Mouse (Mus musculus) forebrain, embryonic 14.5 days (tissue): ENCODE measurements around the gene Avp. TPM values are rescaled to one million over a fixed set of nuclear protein-coding genes. Genes with fewer than 3 reads are reported as not detected.

Experiments used
- ATAC-seq: fragments of 200-750 bp; cut with Nextera tagmentation; 2 replicates; pipeline ENCODE4 v1.8.0; 2017; ENCODE audit warnings: mild to moderate bottlenecking, moderate library complexity
- DNase-seq: peaks from one replicate; pipeline ENCODE4 v3.0.0-alpha.2; 2015; ENCODE audit warnings: low spot score
- H3K27ac ChIP-seq: fragments of 300-500 bp; sonication (generic); 2 replicates; pipeline ENCODE4 v1.5.1; 2014; ENCODE audit warnings: low read depth, mild to moderate bottlenecking, control low read depth, low read length, moderate library complexity
- H3K27me3 ChIP-seq: fragments of 300-500 bp; sonication (generic); replicated peaks from 2 replicates; pipeline ENCODE4 v1.6.1; 2014; ENCODE audit warnings: low read length, control low read depth, mixed read lengths; ENCODE audit not compliant: control insufficient read depth, insufficient read depth
- H3K36me3 ChIP-seq: fragments of 300-500 bp; sonication (generic); 2 replicates; pipeline ENCODE4 v1.6.1; 2014; ENCODE audit warnings: low read length, control low read depth; ENCODE audit not compliant: control insufficient read depth, insufficient read depth
- H3K4me1 ChIP-seq: fragments of 300-500 bp; sonication (generic); 2 replicates; pipeline ENCODE4 v1.6.1; 2014; ENCODE audit warnings: antibody characterized with exemption, low read length, control low read depth; ENCODE audit not compliant: control insufficient read depth, insufficient read depth
- H3K4me2 ChIP-seq: fragments of 300-500 bp; sonication (generic); 2 replicates; pipeline ENCODE4 v1.6.1; 2014; ENCODE audit warnings: mild to moderate bottlenecking, control low read depth, low read length
- H3K4me3 ChIP-seq: fragments of 300-500 bp; sonication (generic); 2 replicates; pipeline ENCODE4 v1.5.1; 2014; ENCODE audit warnings: low read depth, low read length, control low read depth
- H3K9ac ChIP-seq: fragments of 300-500 bp; sonication (generic); 2 replicates; pipeline ENCODE4 v1.6.1; 2014; ENCODE audit warnings: mild to moderate bottlenecking, low read length, control low read depth, moderate library complexity
- H3K9me3 ChIP-seq: fragments of 300-500 bp; sonication (generic); replicated peaks from 2 replicates; pipeline ENCODE4 v1.6.1; 2016; ENCODE audit warnings: low read length, control low read depth, mixed read lengths; ENCODE audit not compliant: control insufficient read depth
- WGBS: fragments of 180-500 bp; shearing (Covaris S2); extraction: QIAGEN DNeasy Blood & Tissue Kit; methylation state at CpG from one replicate; pipeline ENCODE4 v1.1.7; 2014; 5-methylcytosine and 5-hydroxymethylcytosine counted together
- polyA plus RNA-seq: library from polyadenylated mRNA; unstranded; fragments of >200 nt; fragmentation: Nextera tagmentation; extraction: Ambion mirVana; gene quantifications from 2 replicates; pipeline ENCODE4 v1.2.1, GENCODE M21; 2014

Avp gene
- polyA plus RNA-seq, 1 experiment from 2014 or later, result 17.7 TPM

DNA sequence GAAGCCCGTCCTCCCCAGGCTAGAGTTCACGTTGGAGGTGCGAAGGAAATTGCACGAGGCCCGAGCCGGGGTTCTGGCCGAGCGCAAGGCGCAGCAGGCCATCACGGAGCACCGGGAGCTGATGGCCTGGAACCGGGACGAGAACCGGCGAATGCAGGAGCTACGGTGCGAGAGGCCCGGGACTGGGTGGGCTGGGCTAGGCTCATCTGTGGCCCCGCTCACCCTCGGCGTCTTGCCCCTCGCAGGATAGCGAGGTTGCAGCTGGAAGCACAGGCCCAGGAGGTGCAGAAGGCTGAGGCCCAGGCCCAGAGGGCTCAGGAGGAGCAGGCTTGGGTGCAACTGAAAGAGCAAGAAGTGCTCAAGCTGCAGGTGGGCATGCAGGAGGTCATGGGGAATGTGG lies 18.3 kb downstream of the Avp start:
- Histone ChIP-seq H3K27ac (no peak overlapping the region; the same call in 1 of the 2 replicates), H3K9me3 (no peaks in the 10 kb centered on the region), H3K4me2 (peak overlapping the region; percentile 83), H3K27me3 (no peaks in the 10 kb centered on the region), H3K4me3 (peak overlapping the region; percentile 91), H3K36me3 (peaks cover 22% of the 10 kb centered on the region), H3K4me1 (peaks cover 11% of the 10 kb centered on the region), H3K9ac (peak overlapping the region; percentile 90)
- DNase-seq (no peak), ATAC-seq (peak; percentile 24)
- WGBS, result under 1% methylated on average over 23 of the region's 23 CpGs

DNA sequence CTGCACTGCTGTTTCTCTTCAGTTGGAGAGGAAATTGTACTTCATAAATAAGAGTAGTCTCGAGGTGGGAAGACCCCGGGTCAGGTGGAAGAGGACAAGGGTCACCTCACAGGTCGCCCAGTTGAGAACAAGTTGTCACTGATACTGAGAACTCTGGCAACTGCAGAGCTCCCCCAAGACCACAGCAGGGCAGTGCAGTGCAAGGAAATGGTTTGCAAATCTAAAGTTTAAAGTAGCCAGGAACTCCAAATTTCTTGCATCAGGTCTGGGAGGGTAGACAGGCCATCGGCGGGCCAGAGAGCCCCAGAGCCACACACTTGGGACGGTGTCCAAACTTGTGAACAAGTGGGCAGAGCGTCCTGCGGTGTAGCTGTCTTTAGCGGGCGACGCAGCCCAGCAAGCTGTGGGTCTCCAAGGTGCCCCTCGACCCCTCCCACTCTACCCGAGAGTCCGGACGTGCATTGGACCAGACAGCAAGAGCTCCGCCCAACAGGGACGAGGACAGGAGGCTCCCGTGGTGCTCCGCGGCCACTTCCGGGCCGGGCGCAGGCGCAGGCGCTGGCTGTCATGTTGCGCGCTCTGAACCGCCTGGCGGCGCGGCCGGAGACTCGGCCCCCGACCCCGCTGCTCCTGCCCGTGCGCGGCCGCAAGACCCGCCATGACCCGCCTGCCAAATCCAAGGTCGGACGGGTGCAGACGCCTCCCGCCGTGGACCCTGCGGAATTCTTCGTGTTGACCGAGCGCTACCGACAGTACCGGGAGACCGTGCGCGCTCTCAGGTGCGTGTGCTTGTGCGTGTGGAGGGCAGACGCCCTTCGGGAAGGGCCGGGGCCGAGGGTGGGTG lies 18.9 kb downstream of the Avp start, which contains the start of gene Mrps26:
TSS of gene Mrps26 (plus strand) at position 531 of the 844 bp plus-strand sequence.
- peak; percentile 97 for DNase-seq
- peaks cover 11% of the 10 kb centered on the region for H3K4me1 ChIP-seq
- peak within 1 kb of the TSS; percentile 90 for H3K9ac ChIP-seq
- peak; percentile 100 for ATAC-seq
- no peaks in the 10 kb centered on the region for H3K9me3 ChIP-seq
- peak within 1 kb of the TSS; percentile 83 for H3K4me2 ChIP-seq
- no peaks in the 10 kb centered on the region for H3K27me3 ChIP-seq
- peaks cover 24% of the 10 kb centered on the region for H3K36me3 ChIP-seq
- under 1% methylated on average over 61 of the region's 61 CpGs for WGBS
- H3K4me3 ChIP-seq, result peak within 1 kb of the TSS; percentile 91
- no peak within 1 kb of the TSS; the same call in 1 of the 2 replicates for H3K27ac ChIP-seq

GRCm38 (mm10) chr2:130558015-130558414 lies 24.3 kb downstream of the Avp start:
- Histone ChIP-seq H3K36me3 (peaks cover 41% of the 10 kb centered on the region), H3K9me3 (no peaks in the 10 kb centered on the region)

GRCm38 (mm10) chr2:130557462-130557861 lies 24.9 kb downstream of the Avp start:
- ATAC-seq (no peak), DNase-seq (no peak)
- no peak overlapping the region for H3K27ac ChIP-seq
- no peaks in the 10 kb centered on the region for H3K27me3 ChIP-seq
- no peak overlapping the region for H3K9ac ChIP-seq
- H3K36me3 ChIP-seq, result peaks cover 46% of the 10 kb centered on the region
- no peak overlapping the region for H3K4me3 ChIP-seq
- H3K9me3 ChIP-seq, result no peaks in the 10 kb centered on the region
- 94% methylated on average over 2 of the region's 2 CpGs for WGBS
- H3K4me1 ChIP-seq, result no peaks in the 10 kb centered on the region
- no peak overlapping the region for H3K4me2 ChIP-seq

More at GRCm38 (mm10) chr2:130558015-130558414, 24.3 kb downstream of the Avp start:
- no peak overlapping the region for H3K4me3 ChIP-seq
- H3K4me1 ChIP-seq, result peaks cover 2% of the 10 kb centered on the region; the same call in 1 of the 2 replicates
- no peak overlapping the region for H3K9ac ChIP-seq
- DNase-seq, result no peak
- no peak for ATAC-seq
- H3K27ac ChIP-seq, result no peak overlapping the region
- no peaks in the 10 kb centered on the region for H3K27me3 ChIP-seq
- 75% methylated on average over 2 of the region's 2 CpGs for whole genome bisulfite sequencing
- H3K4me2 ChIP-seq, result no peak overlapping the region

GRCm38 (mm10) chr2:130556292-130556691 lies 26.1 kb downstream of the Avp start:
- ATAC-seq, result no peak

DNA sequence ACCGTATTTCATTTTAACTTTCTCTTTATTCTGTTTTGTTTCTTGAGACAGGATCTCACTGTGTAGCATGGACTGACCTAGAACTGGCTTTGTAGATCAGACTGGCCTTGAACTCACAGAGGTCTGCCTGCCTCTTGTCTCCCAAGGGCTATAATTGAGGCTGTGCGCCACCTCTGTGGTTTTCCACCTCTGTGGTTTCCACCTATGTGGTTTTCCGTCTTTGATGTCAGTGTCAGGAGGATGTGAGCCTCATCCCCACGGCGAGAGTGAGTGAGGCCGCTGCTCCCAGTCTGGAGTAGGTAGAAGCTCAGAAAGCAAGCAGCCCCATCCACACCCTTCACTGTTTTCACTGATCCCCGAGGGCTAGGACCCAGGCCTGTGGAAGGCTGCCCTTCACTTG lies 27.5 kb downstream of the Avp start:
- WGBS, result 89% methylated on average over 7 of the region's 7 CpGs
- Histone ChIP-seq H3K4me2 (no peak overlapping the region), H3K9me3 (no peaks in the 10 kb centered on the region), H3K27ac (no peak overlapping the region), H3K36me3 (peaks cover 73% of the 10 kb centered on the region), H3K4me1 (no peaks in the 10 kb centered on the region), H3K27me3 (no peaks in the 10 kb centered on the region), H3K4me3 (no peak overlapping the region), H3K9ac (no peak overlapping the region)
- DNase-seq (no peak), ATAC-seq (no peak)

More at GRCm38 (mm10) chr2:130556292-130556691, 26.1 kb downstream of the Avp start:
- Histone ChIP-seq H3K36me3 (peaks cover 58% of the 10 kb centered on the region), H3K27me3 (no peaks in the 10 kb centered on the region), H3K4me2 (no peak overlapping the region), H3K9me3 (no peaks in the 10 kb centered on the region), H3K4me1 (no peaks in the 10 kb centered on the region), H3K27ac (no peak overlapping the region), H3K9ac (no peak overlapping the region), H3K4me3 (no peak overlapping the region)
- 86% methylated on average over 1 of the region's 1 CpGs for WGBS
- no peak for DNase-seq

- no peak overlapping the region for H3K4me3 ChIP-seq
- no peak overlapping the region for H3K4me2 ChIP-seq
- no peaks in the 10 kb centered on the region for H3K4me1 ChIP-seq
- H3K36me3 ChIP-seq, result peaks cover 99% of the 10 kb centered on the region
- H3K27ac ChIP-seq, result no peak overlapping the region
- WGBS, result 90% methylated on average over 8 of the region's 8 CpGs
- no peaks in the 10 kb centered on the region for H3K27me3 ChIP-seq
- H3K9me3 ChIP-seq, result no peaks in the 10 kb centered on the region
- DNase-seq, result no peak
- no peak for ATAC-seq
- no peak overlapping the region for H3K9ac ChIP-seq
Observed at GRCm38 (mm10) chr2:130546957-130547356, 35.4 kb downstream of the Avp start.

GRCm38 (mm10) chr2:130540266-130540665 lies 42.1 kb downstream of the Avp start:
- no peak for DNase-seq
- 89% methylated on average over 9 of the region's 9 CpGs for WGBS
- Histone ChIP-seq H3K4me3 (no peak overlapping the region), H3K4me2 (no peak overlapping the region), H3K27me3 (no peaks in the 10 kb centered on the region), H3K9me3 (no peaks in the 10 kb centered on the region), H3K4me1 (no peaks in the 10 kb centered on the region), H3K9ac (no peak overlapping the region), H3K36me3 (peaks cover 90% of the 10 kb centered on the region), H3K27ac (no peak overlapping the region)
- ATAC-seq, result no peak
